Mouse (Mus musculus): ENCODE measurements at regions not wholly inside any gene's neighbourhood (a gene's known extent, or its start where the extent isn't known, plus 50 kb on each side); places are given as distances from the start of the nearest gene placed in this dataset.
A peak's percentile ranks its signal among the peaks of the same experiment; 100 is the strongest.

- DNase-seq, result peak; percentile 16
These were observed 119.6 kb upstream of the Mpp6 start for GRCm38 (mm10) chr6:49990522-49990858.

GRCm38 (mm10) chr6:49999365-49999764 is 110.7 kb upstream of the Mpp6 start:
- DNase-seq, result no peak

DNA sequence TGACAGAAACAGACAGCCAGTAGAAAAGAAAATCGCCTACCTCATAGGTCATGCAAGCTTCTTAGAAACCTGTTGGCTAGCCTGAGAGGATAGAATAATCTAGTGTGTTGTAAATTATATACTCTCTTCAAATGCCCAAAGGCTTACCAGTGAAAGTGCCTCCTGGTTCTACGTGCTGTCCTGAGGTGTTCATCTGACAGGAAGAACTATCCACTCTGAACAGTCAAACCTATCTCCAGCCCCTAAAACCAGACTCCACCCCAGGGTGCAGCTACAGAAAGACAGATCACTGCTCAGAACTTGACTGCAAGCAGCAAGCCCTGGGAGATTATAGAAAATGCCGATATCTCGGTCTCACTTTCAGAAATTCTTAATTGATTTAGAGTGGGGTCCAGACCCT is 102.0 kb upstream of the Mpp6 start:
- DNase-seq, result no peak

GRCm38 (mm10) chr6:50008869-50009268 is 101.2 kb upstream of the Mpp6 start:
- DNase-seq, result no peak

GRCm38 (mm10) chr6:50009339-50009738 is 100.7 kb upstream of the Mpp6 start:
- no peak for DNase-seq

DNA sequence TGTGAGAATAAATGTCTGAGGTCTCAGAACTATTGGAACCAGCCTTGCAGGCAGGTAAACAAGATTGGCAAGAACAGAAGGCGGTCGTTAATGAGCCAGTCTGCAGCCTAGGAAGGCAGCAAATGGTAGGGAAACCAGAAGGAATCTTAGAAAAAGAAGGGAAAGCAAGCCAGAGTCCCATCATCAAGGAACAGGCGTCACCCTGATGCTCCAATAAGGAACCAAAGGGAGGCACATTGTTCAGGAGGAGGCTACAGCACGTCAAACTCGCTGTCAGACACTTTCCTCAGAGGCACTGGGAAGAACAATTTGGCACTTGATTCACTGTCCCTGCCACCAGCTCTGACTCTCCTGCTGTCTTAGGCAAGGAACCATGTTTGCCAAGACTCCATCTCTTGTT is 100.2 kb upstream of the Mpp6 start:
- no peak for DNase-seq

- no peak for DNase-seq
These were observed 99.0 kb upstream of the Mpp6 start for GRCm38 (mm10) chr6:50011071-50011470.

DNA sequence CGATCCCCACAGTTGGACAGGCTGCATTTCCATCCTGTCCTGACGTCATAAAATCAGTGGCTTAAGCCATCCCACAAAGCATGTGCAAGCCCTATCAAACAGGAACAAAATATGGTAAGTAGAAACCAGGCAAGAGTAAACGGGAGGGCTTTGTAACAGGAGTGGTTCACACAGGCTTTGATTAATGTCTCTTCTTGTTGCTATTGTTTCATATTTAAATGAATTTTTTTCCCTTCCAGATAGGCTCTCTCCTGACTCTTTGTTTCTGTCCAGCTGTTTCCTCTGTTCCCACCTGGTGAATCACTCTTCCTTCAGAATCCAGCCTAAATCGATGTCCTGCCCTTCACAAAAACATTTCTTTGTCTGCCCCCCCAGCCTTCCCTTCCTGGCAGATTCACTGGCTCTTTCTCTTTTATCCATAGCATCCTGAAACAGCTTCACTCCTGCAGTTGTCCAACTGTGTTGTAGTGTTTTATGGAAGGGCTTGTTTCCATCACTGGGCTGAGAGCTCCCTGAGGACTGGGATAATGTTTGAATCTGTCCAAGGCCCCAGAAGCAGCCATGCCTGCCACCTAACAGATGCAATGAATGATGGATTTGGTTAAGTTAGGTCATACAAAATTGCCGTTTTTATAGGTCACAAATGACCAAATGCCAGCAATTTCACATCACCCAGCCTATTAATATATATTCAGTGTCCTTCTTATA is 98.1 kb upstream of the Mpp6 start:
- DNase-seq, result no peak

DNA sequence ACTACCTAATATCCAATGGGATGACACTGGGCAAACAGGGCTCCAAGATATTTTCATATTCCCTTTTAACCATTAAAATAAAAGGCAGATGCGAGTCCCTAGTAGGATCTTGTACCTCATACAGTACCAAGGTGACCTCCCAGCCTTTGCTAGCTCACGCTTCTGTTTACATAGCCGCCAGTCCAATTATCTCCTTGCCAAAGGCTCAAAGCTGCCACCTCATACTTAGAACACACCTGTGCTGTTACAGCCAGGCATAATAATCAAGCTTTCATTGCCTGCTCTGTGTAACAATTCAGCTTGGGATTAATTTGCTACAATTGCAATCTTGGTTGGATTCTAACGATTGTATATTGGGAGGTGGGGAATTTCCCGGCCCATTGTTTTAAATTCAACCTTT is 97.0 kb upstream of the Mpp6 start:
- DNase-seq, result no peak

GRCm38 (mm10) chr6:50013842-50014241 is 96.2 kb upstream of the Mpp6 start:
- no peak for DNase-seq

DNA sequence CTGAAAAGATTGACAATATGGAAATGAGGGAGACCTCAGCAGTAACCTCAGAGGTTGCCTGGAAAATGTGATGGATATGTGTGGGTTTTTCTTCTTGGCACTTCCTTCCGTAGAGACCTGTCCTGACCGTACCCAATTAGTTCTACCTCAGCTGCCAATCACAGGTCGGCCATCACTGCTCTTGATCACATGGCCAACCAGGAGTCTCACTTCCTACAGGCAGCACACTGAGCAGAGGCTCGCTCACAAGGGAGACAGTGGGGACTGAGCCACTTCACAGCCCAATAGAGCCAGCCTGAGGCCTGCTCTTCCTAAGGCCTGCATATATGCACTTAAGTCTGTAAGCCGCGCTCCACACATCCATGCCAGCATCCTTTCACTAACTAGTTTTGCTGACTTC is 82.1 kb upstream of the Mpp6 start:
- no peak for DNase-seq

GRCm38 (mm10) chr6:50029895-50030515 is 80.0 kb upstream of the Mpp6 start:
- DNase-seq, result no peak

DNA sequence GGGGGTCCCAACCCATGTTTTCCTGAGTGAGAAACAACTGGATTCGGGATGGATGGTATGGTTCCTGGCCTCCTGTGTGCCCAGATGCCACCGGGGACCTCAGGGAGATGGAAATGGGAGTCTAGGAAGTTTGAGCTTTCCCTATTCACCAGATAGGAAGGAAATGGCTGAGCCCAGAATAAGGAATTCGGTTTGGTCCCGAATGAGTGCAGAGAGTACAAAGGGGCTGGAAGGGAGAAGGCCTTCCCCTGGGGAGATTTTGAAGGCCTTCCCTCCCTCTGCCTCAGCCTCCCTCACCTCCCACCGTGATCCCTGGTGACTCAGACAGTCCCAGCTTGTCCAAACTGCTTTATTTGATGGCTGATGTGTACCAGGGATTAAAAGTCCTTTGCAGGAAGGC is 78.7 kb upstream of the Mpp6 start:
- DNase-seq, result no peak

DNA sequence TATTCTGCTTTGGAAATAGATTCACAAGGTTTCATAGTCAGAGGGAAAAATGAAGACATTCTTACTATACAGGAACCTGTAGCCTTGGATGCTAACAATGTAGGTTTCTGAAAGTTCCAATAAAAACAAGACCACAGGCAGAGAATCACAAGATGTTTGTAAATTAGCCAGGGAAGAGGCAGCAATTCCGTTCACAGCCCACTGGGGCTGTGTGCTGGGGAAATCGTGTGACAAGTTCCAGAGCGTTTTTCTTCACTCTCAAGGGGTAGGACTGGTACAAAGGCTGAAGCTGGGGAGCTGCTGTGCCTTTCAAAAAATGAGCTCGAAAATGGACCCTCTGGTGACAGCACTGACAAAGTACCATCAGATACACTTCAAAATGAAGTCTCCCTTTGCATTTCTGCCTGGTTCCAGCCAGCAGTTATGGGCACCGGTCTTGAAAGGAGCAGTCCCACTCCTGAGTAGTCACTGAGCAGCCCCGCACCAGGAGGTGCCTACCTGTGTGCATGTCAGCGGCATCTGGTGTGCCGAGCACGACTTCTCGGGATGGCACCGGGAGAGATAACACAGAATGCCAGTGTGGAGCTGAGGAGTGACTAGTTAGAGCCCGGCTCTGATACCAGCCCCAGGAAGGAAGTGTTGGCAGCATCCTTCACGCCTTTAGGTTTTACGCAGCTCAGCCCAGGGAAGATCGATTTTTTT is 77.0 kb upstream of the Mpp6 start:
- DNase-seq, result no peak

GRCm38 (mm10) chr6:50037614-50038013 is 72.4 kb upstream of the Mpp6 start:
- DNase-seq, result no peak

DNA sequence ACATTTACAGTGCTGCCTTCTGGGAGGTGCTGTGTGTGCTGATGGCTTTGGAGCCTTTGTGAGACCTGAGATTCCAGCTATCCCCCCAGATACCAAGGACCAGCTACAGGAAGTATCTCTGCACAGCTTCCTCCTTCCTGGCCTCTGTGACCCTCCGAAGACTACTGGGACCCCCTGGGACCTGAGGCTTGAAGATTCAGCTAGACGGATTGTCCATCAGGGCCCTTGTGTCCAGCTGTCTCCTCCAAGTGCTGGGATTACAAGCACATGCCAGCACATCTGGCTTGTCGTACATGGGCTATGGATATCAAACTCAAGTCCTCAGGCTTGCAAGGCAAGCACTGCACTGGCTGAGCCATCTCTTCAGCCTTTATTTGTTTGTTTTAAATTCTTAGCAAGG is 71.7 kb upstream of the Mpp6 start:
- no peak for DNase-seq

DNA sequence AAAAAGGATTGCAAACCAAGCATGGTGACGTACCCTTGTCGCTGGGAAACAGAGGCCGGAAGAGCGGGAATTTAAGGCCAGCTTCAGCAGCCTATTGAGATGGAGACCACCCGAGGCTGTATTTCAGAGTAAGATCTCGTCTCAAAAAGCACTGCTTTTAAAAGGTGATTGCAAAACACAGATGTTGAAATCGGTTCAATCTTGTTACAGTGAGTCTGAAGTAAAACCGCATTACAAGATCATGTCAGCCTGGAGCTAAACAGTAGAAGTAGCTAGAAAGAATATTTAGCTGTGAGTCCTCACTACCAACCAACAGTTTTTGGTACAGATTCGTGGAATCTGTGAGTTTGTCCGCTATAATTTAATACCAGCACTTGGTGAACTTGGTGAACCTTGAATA is 69.0 kb upstream of the Mpp6 start:
- no peak for DNase-seq

DNA sequence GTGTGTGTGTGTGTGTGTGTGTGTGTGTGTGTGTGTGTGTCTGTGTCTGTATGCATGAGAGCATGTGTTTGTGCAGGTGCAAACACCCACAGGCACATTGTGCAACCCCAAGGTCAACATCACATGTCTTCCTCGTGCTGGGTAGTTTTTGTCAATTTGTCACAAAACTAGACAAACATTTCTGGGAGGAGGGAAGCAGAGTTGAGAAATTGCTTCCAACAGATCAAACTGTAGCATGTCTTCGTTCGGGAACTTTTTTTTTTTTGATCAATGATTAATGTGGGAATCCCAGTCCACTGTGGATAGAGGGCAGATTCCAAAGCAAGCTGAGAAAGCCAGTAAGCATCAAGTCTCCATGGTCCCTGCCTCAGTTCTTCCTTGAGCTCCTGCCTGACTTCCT is 67.9 kb upstream of the Mpp6 start:
- DNase-seq, result no peak

GRCm38 (mm10) chr6:50044165-50044564 is 65.9 kb upstream of the Mpp6 start:
- DNase-seq, result no peak

GRCm38 (mm10) chr6:50046721-50047120 is 63.3 kb upstream of the Mpp6 start:
- peak; percentile 20 for DNase-seq

- no peak for DNase-seq
These were observed 57.6 kb upstream of the Mpp6 start for GRCm38 (mm10) chr6:50052416-50052815.

DNA sequence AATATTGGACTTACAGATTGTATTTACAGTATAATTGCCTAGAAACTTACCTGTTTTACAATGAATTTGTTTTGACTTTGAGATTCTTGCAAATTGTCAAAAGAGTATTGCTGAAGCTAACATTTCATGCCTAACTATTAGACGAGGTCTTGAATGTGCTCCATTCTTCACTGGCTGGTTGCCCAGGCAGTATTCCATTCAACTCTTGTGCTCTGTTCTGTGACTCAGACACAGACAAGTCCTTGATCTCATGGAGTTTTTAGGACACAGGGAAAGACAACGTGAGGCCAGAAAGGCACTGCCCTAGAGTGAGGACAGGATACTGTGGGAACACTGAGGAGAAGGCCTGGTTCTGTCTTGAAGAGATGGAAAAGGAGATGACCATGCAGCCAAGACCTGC is 57.0 kb upstream of the Mpp6 start:
- peak; percentile 33 for DNase-seq

DNA sequence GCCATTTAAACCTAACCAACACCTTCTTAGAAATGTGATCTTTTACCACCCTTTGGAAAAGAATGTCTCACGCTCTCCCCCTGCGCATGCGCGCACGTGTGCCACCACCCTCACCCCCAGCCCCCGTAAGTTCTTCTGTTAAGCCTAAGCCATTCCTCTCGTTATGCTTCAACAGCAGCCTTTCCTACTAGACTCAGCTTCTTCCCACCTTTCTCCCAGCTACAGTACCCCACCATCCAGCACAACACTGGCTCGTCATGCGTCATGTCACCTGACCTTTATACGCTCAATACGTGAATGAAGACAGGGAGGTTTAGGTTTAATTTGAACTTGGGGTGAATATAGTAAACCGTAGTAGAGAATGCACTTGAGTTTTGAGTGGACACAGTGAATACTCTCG is 55.8 kb upstream of the Mpp6 start:
- no peak for DNase-seq

GRCm38 (mm10) chr6:50058596-50058995 is 51.4 kb upstream of the Mpp6 start:
- DNase-seq, result no peak
